Mouse (Mus musculus) frontal cortex, postnatal 10 days (tissue): ENCODE results near the gene Rtp3.

Source experiments
- DNase-seq, 2 experiments: peaks; one replicate each; pipeline ENCODE4 v3.0.0; 2022; ENCODE audit warnings: low spot score in 2 of 2, mixed read lengths in 1 of 2

The Rtp3 gene

GRCm38 (mm10) chr9:110982351-110982750, 8.0 kb downstream of the Rtp3 start:
- no peak for DNase-seq

- DNase-seq: no peak
Measured at GRCm38 (mm10) chr9:110979411-110979810, 11.0 kb downstream of the Rtp3 start.

GRCm38 (mm10) chr9:110965910-110966231, 24.5 kb downstream of the Rtp3 start:
- no peak for DNase-seq

- no peak for DNase-seq
Measured at GRCm38 (mm10) chr9:110965062-110965909, 25.1 kb downstream of the Rtp3 start.

- DNase-seq: no peak
Measured at GRCm38 (mm10) chr9:110963566-110964115, 26.7 kb downstream of the Rtp3 start.

GRCm38 (mm10) chr9:110961386-110961785, 29.0 kb downstream of the Rtp3 start:
- no peak for DNase-seq

- DNase-seq: no peak
Measured at GRCm38 (mm10) chr9:110960230-110961149, 29.9 kb downstream of the Rtp3 start.

- DNase-seq: no peak
Measured at GRCm38 (mm10) chr9:110959669-110960068, 30.7 kb downstream of the Rtp3 start.

GRCm38 (mm10) chr9:110955962-110956361, 34.4 kb downstream of the Rtp3 start:
- DNase-seq: no peak

- no peak for DNase-seq
Measured at GRCm38 (mm10) chr9:110954681-110955445, 35.5 kb downstream of the Rtp3 start.

- peak; percentile 45 to 64 for DNase-seq
Measured at GRCm38 (mm10) chr9:110953550-110954461, 36.6 kb downstream of the Rtp3 start.

GRCm38 (mm10) chr9:110952931-110953549, 37.3 kb downstream of the Rtp3 start:
- DNase-seq: no peak

- DNase-seq: no peak
Measured at GRCm38 (mm10) chr9:110952398-110952797, 38.0 kb downstream of the Rtp3 start.

GRCm38 (mm10) chr9:110951866-110952265, 38.5 kb downstream of the Rtp3 start:
- no peak for DNase-seq

- no peak for DNase-seq
Measured at GRCm38 (mm10) chr9:110951397-110951796, 39.0 kb downstream of the Rtp3 start, which contains the start of gene Lrrc2. TSS of gene Lrrc2 (plus strand) at chr9:110951545.

- DNase-seq: no peak
Measured at GRCm38 (mm10) chr9:110950109-110950508, 40.3 kb downstream of the Rtp3 start.

- no peak for DNase-seq
Measured at GRCm38 (mm10) chr9:110948813-110949310, 41.5 kb downstream of the Rtp3 start.

GRCm38 (mm10) chr9:110947900-110948299, 42.5 kb downstream of the Rtp3 start:
- DNase-seq: no peak

- DNase-seq: no peak
Measured at GRCm38 (mm10) chr9:110947261-110947661, 43.1 kb downstream of the Rtp3 start.

- no peak for DNase-seq
Measured at GRCm38 (mm10) chr9:110946548-110947044, 43.8 kb downstream of the Rtp3 start.
